Mouse (Mus musculus) lung, adult 2 months (tissue): ENCODE data around the gene Hoxb1.

Experiments used
- CTCF ChIP-seq: fragments of 200-500 bp; IDR thresholded peaks from 2 replicates; pipeline ENCODE4 v1.5.1; 2011; ENCODE audit warnings: mild to moderate bottlenecking, low read length, control low read depth; ENCODE audit not compliant: insufficient read depth
- POLR2A ChIP-seq: fragments of 200-500 bp; IDR thresholded peaks from 2 replicates; pipeline ENCODE4 v1.6.1; 2011; ENCODE audit warnings: low read depth, mild to moderate bottlenecking, control low read depth, low read length, borderline replicate concordance; ENCODE audit errors: extremely low read depth

DNA sequence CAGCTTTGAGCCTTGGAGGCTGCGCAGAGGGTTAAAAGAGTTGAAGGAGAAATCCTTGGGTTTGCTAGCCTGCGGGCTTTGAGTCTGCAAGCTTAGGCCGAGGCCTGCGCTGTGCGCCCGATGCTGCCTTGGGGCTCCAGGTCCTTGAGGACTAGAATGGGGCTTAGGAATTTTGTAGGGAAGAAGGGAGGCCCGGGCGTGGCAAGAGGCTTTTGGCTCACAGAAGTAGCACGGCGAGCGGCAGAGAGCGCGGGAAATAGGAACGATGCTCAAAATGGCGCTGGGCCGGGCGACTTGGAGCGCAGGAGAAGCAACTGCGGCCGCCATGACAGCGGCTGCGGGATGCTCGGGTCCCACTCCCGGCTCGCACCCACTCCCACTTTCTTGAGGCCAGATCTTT, 11.2 kb upstream of the Hoxb1 start:
- TF ChIP-seq CTCF (no peak), POLR2A (no peak)
